Mouse (Mus musculus) adrenal gland (tissue): ENCODE measurements around the gene Shld1.

Source experiments
- intact Hi-C: fragments of 180-260 bp; cut with DNase I; formaldehyde crosslinking; loops from one replicate; pipeline ENCODE4 v1.15.1; 2025

Shld1 gene

GRCm38 (mm10) chr2:132781439-132782068 lies 94.8 kb downstream of the Shld1 start:
- intact Hi-C loops, result no loop called here

- intact Hi-C loops, result no loop called here
Observed at GRCm38 (mm10) chr2:132784039-132784438, 97.3 kb downstream of the Shld1 start.

- intact Hi-C loops, result no loop called here
Observed at GRCm38 (mm10) chr2:132793441-132794203, 106.9 kb downstream of the Shld1 start.

GRCm38 (mm10) chr2:132794204-132794586 lies 107.5 kb downstream of the Shld1 start:
- intact Hi-C loops, result no loop called here
